Mouse (Mus musculus): Measurements from ENCODE around the gene Wnt16.

Wnt16 gene

DNA sequence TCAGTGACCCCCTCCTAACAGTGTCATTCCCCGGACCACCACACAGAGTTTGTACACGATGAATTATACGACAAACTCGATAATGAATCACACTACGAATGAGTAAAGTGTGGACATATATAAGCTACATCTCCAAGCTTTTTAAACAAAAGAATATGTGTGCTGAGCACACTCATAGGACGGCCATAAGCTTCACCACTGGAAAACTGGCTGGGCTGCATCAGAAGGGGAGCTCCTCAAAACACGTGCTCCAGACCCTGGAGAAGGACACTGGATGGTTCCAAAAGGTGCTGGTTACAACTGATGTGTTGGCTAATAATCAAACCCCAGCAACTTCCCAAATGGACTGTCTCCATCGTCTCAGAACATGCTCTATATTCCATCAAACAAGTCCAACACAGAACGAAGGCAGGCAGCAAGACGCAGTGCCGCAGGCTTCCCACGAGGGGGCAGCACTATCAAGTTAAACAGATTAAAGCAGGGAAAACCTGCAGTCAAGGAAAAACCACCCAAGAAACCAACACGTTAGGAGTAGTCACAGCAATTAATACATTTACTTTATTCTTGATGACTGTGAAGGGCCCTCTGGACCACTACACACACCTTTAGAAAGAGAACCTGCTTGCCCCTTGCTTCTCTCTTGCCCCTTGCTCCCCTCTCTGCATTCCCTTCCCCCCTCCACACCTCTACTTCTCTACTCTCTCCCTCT is 37.5 kb downstream of the Wnt16 start:
- peak; percentile 63 for DNase-seq (ENCODE audit: low spot score)

GRCm38 (mm10) chr6:22326289-22326688 is 38.3 kb downstream of the Wnt16 start:
- DNase-seq (ENCODE audit: low spot score): no peak

GRCm38 (mm10) chr6:22327091-22327490 is 39.1 kb downstream of the Wnt16 start:
- DNase-seq (ENCODE audit: low spot score): no peak

DNA sequence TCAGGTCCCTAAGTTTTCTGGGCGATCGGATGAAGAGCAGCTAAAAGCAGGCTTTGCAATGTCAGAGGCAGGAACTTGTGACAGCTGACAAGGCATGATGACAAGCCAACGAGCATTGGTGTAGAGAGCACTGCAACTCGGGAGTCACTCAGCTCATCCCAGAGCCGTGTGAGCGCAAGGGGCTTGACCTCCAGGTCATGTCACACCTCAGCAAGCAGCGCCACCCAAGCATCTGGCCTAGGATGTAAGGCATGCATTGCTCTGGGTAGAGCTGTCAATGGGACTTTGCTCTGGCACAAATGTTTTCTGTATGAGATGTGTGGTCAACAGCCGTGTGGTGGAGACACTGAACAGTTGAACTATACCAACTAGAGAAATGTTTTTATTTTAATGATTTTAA is 39.9 kb downstream of the Wnt16 start:
- no peak for DNase-seq (ENCODE audit: low spot score)

DNA sequence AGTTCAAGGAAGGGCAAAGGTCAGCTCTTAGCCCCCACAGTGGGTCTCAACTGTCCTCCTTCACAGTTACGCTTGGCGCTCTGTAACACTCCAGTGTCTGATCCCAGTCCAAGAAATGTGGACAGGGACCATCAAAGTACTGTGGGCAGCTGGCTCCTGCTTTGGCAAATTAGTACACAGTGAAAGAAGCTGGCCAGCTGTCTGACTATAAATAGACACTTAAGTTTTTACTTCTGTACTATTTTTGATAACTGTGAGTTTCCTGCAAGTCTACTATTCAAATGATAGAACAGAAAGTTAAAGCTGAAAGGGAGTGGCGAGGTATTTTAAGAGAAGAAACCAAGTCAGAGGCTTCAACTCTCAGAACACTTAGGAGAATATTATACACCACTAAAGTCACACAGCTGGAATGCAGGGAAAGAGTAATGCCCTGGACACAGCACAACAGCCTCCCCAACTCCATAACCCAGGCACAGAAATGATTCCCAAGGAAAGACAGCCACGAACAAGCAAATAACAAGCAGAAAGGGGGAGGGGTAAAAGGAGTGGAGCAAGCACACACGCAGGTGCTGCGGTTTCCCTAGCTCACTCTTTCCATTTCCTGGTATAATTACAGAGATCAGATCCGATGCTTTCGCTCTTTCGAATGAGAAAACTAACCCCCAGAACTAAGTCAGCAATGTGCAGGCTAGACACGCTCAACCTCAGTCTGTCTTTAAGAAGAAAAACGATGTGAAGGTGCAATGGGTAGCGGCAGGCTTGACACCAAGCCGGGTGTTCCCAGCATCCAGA is 42.3 kb downstream of the Wnt16 start:
- no peak for DNase-seq (ENCODE audit: low spot score)

GRCm38 (mm10) chr6:22332548-22332947 is 44.5 kb downstream of the Wnt16 start:
- DNase-seq (ENCODE audit: low spot score): no peak

- DNase-seq (ENCODE audit: low spot score): no peak
Measured at GRCm38 (mm10) chr6:22339763-22340542, 51.9 kb downstream of the Wnt16 start.

GRCm38 (mm10) chr6:22340779-22341178 is 52.8 kb downstream of the Wnt16 start:
- DNase-seq (ENCODE audit: low spot score): no peak

GRCm38 (mm10) chr6:22343292-22343691 is 55.3 kb downstream of the Wnt16 start:
- no peak for DNase-seq (ENCODE audit: low spot score)

- DNase-seq (ENCODE audit: low spot score): no peak
Measured at GRCm38 (mm10) chr6:22343706-22344105, 55.7 kb downstream of the Wnt16 start.

DNA sequence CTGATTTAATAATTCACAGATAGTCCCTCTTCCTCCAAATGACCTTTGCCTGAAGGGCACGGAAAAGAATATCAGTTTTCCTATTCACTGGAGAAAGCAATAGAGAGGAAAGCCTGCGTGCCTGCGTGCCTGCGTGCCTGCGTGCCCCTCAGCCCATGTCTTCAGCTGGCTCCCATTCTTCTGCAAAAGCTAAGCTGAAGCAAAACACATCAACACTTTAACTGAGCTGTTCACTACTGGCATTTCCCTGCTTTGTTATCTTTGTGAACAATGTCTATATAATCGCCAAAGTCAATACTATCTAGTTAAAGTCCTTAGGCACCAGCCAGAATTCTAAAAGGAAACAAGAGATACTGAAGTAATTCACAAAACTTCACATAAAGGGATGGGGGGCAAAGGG is 56.4 kb downstream of the Wnt16 start:
- no peak for DNase-seq (ENCODE audit: low spot score)

- DNase-seq (ENCODE audit: low spot score): no peak
Measured at GRCm38 (mm10) chr6:22347132-22347902, 59.3 kb downstream of the Wnt16 start.

Measured in MN1 (cell line).